Mouse (Mus musculus): Measurements from ENCODE around the gene Adgre5. TPM values are rescaled to one million over a fixed set of nuclear protein-coding genes. Genes with fewer than 3 reads are reported as not detected.

Gene Adgre5
- total RNA-seq, 2 experiments from 2014 or later: 39.5 to 52.7 TPM

GRCm38 (mm10) chr8:83756273-83756672 lies 15.1 kb upstream of the Adgre5 start:
- no peak for DNase-seq
- intact Hi-C loops (cut with DNase I): no loop called here

- no peak for DNase-seq
- intact Hi-C loops (cut with DNase I): no loop called here
Measured at GRCm38 (mm10) chr8:83754149-83754548, 13.0 kb upstream of the Adgre5 start.

- peak; percentile 24 to 35 for DNase-seq
- intact Hi-C loops (cut with DNase I): loop anchor here (10.0 kb wide), 1 partner anchor 456 kb away; no protein-coding TSS in a partner anchor
Measured at GRCm38 (mm10) chr8:83749265-83749664, 8.1 kb upstream of the Adgre5 start.

- peak; percentile 37 to 49 for DNase-seq
- intact Hi-C loops (cut with DNase I): loop anchor here (10.0 kb wide), 1 partner anchor 456 kb away; no protein-coding TSS in a partner anchor
Measured at GRCm38 (mm10) chr8:83748708-83749107, 7.6 kb upstream of the Adgre5 start.

- peak; percentile 76 to 82 for DNase-seq
- intact Hi-C loops (cut with DNase I): loop anchor here (10.0 kb wide), 1 partner anchor 457 kb away; no protein-coding TSS in a partner anchor
Measured at GRCm38 (mm10) chr8:83747661-83748346, 6.7 kb upstream of the Adgre5 start.

- intact Hi-C loops (cut with DNase I): loop anchor here (10.0 kb wide), 1 partner anchor 461 kb away; no protein-coding TSS in a partner anchor
- DNase-seq: no peak
Measured at GRCm38 (mm10) chr8:83744070-83744469, 2.9 kb upstream of the Adgre5 start.

- intact Hi-C loops (cut with DNase I): loop anchor here (10.0 kb wide), 1 partner anchor 462 kb away; no protein-coding TSS in a partner anchor
Measured at GRCm38 (mm10) chr8:83742968-83743367, 1.8 kb upstream of the Adgre5 start.

GRCm38 (mm10) chr8:83741849-83742655 lies 926 bp upstream of the Adgre5 start:
- intact Hi-C loops (cut with DNase I): loop anchor here (10.0 kb wide), 1 partner anchor 463 kb away; no protein-coding TSS in a partner anchor

More at GRCm38 (mm10) chr8:83742968-83743367, 1.8 kb upstream of the Adgre5 start:
- DNase-seq: no peak

GRCm38 (mm10) chr8:83740586-83740975 lies 545 bp downstream of the Adgre5 start:
- intact Hi-C loops (cut with DNase I): loop anchor here (10.0 kb wide), 1 partner anchor 464 kb away; no protein-coding TSS in a partner anchor
- DNase-seq: no peak

More at GRCm38 (mm10) chr8:83741849-83742655, 926 bp upstream of the Adgre5 start:
- peak in 1 of 2 experiments; percentile 25 for DNase-seq

GRCm38 (mm10) chr8:83739711-83740468 lies 1.2 kb downstream of the Adgre5 start:
- intact Hi-C loops (cut with DNase I): loop anchor here (5.0 to 10.0 kb wide), 2 partner anchors 42 to 465 kb away; no protein-coding TSS in a partner anchor
- peak in 1 of 2 experiments; percentile 57 for DNase-seq

GRCm38 (mm10) chr8:83738949-83739710 lies 2.0 kb downstream of the Adgre5 start:
- intact Hi-C loops (cut with DNase I): loop anchor here (5.0 kb wide), 1 partner anchor 43 kb away; no protein-coding TSS in a partner anchor
- peak in 1 of 2 experiments; percentile 59 for DNase-seq

- intact Hi-C loops (cut with DNase I): loop anchor here (5.0 kb wide), 1 partner anchor 44 kb away; no protein-coding TSS in a partner anchor
- peak; percentile 80 to 83 for DNase-seq
Measured at GRCm38 (mm10) chr8:83737852-83738562, 3.1 kb downstream of the Adgre5 start.

- intact Hi-C loops (cut with DNase I): loop anchor here (5.0 kb wide), 1 partner anchor 45 kb away; no protein-coding TSS in a partner anchor
- no peak for DNase-seq
Measured at GRCm38 (mm10) chr8:83737346-83737745, 3.8 kb downstream of the Adgre5 start.

GRCm38 (mm10) chr8:83736681-83737080 lies 4.4 kb downstream of the Adgre5 start:
- intact Hi-C loops (cut with DNase I): loop anchor here (5.0 kb wide), 1 partner anchor 46 kb away; no protein-coding TSS in a partner anchor
- no peak for DNase-seq

GRCm38 (mm10) chr8:83732919-83733318 lies 8.2 kb downstream of the Adgre5 start:
- no peak for DNase-seq
- intact Hi-C loops (cut with DNase I): no loop called here

GRCm38 (mm10) chr8:83731906-83732305 lies 9.2 kb downstream of the Adgre5 start:
- intact Hi-C loops (cut with DNase I): no loop called here
- no peak for DNase-seq

GRCm38 (mm10) chr8:83729009-83729807 lies 11.9 kb downstream of the Adgre5 start:
- DNase-seq: no peak
- intact Hi-C loops (cut with DNase I): no loop called here

Data from heart, postnatal 36 days (tissue).